Mouse (Mus musculus) brain, embryonic 14.5 days (tissue): ENCODE results near the gene Gm17662.

Experiments used
- CTCF ChIP-seq: fragments of 200-500 bp; IDR thresholded peaks from 2 replicates; pipeline ENCODE4 v1.5.1; 2012; ENCODE audit warnings: inconsistent platforms, mild to moderate bottlenecking, moderate library complexity, borderline replicate concordance; ENCODE audit not compliant: insufficient read depth, insufficient read length; ENCODE audit errors: extremely low read depth
- POLR2A ChIP-seq: fragments of 200-500 bp; IDR thresholded peaks from 2 replicates; pipeline ENCODE4 v1.6.1; 2012; ENCODE audit warnings: mild to moderate bottlenecking, inconsistent platforms, borderline replicate concordance; ENCODE audit not compliant: poor library complexity, insufficient read depth, insufficient read length, severe bottlenecking; ENCODE audit errors: extremely low read depth

DNA sequence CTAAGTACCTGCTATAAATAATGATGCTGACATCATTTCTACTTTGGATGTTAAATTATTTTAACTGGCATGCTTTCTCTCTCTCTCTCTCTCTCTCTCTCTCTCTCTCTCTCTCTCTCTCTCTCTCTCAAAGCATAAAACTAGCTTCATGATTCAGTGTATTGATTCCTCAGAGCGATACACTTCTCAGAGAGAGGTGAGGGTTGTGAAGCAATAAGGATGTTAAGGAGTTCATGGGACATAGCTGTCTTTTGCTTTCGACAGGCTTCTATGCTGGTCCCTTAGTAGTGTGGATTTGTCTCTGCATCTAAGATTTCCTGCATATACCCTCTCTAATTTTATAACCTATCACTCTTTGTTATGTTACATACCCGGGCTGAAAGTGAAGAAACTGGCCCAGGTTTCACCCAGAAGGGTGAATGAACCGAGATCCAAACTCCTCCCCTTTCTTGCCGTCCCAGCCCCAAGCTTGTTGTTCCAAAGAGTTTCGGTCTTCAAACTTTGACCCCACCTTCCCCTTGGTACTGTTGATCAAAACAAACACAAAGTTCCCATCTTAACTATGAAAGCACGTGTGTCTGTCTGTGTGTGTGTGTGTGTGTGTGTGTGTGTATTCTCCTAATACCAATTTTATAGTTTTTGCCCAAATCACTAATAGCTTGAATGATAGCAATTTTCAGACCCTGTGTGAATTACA is 32.6 kb upstream of the Gm17662 start:
- TF ChIP-seq CTCF = no peak
- TF ChIP-seq POLR2A = no peak
